Mouse (Mus musculus): ENCODE measurements around the gene Rnf208. TPM values are rescaled to one million over a fixed set of nuclear protein-coding genes. Genes with fewer than 3 reads are reported as not detected.
A peak's percentile ranks its signal among the peaks of the same experiment; 100 is the strongest.

Rnf208 gene
- total and polyA plus RNA-seq, 2 experiments, result 0.48 TPM; not detected in 1

GRCm38 (mm10) chr2:25225811-25226379 lies 16.2 kb upstream of the Rnf208 start:
- 83% methylated on average over 8 of the region's 8 CpGs for WGBS
- no peak for DNase-seq (ENCODE audit: extremely low read depth, low read depth, low spot score)
- no peaks in the 10 kb centered on the region; the same call in 1 of the 2 replicates for H3K36me3 ChIP-seq (ENCODE audit: control insufficient read depth, insufficient read depth, low read length)
- H3K27me3 ChIP-seq (ENCODE audit: control insufficient read depth, insufficient read depth, low read length), result no peaks in the 10 kb centered on the region
- H3K9ac ChIP-seq (ENCODE audit: low read depth, low read length), result no peak overlapping the region
- TF ChIP-seq CTCF (IDR thresholded peaks at IDR 0.05; ENCODE audit: low read depth, low read length) (no peak), POLR2A (IDR thresholded peaks at IDR 0.05; ENCODE audit: extremely low read depth, insufficient read depth, low read length) (no peak)
- H3K4me1 ChIP-seq (ENCODE audit: control insufficient read depth, insufficient read depth, low read length), result no peaks in the 10 kb centered on the region
- peak overlapping the region; percentile 59 for H3K27ac ChIP-seq (replicated peaks; ENCODE audit: insufficient read depth, low read depth, low read length)
- H3K4me3 ChIP-seq (ENCODE audit: insufficient read depth, low read depth, low read length), result no peak overlapping the region
- no peaks in the 10 kb centered on the region; the same call in 1 of the 2 replicates for H3K79me2 ChIP-seq (ENCODE audit: control insufficient read depth, insufficient read depth, low read length)

- Histone ChIP-seq H3K36me3 (ENCODE audit: control insufficient read depth, insufficient read depth, low read length) (no peaks in the 10 kb centered on the region; the same call in 1 of the 2 replicates), H3K4me3 (ENCODE audit: insufficient read depth, low read depth, low read length) (no peak overlapping the region), H3K79me2 (ENCODE audit: control insufficient read depth, insufficient read depth, low read length) (no peaks in the 10 kb centered on the region; the same call in 1 of the 2 replicates), H3K27me3 (ENCODE audit: control insufficient read depth, insufficient read depth, low read length) (no peaks in the 10 kb centered on the region), H3K4me1 (ENCODE audit: control insufficient read depth, insufficient read depth, low read length) (no peaks in the 10 kb centered on the region), H3K27ac (replicated peaks; ENCODE audit: insufficient read depth, low read depth, low read length) (no peak overlapping the region), H3K9ac (ENCODE audit: low read depth, low read length) (no peak overlapping the region)
- 90% methylated on average over 5 of the region's 5 CpGs for WGBS
- TF ChIP-seq CTCF (IDR thresholded peaks at IDR 0.05; ENCODE audit: low read depth, low read length), result no peak
- TF ChIP-seq POLR2A (IDR thresholded peaks at IDR 0.05; ENCODE audit: extremely low read depth, insufficient read depth, low read length), result no peak
- DNase-seq (ENCODE audit: extremely low read depth, low read depth, low spot score), result no peak
Measured at GRCm38 (mm10) chr2:25226864-25227263, 15.2 kb upstream of the Rnf208 start.

- no peaks in the 10 kb centered on the region; the same call in 1 of the 2 replicates for H3K79me2 ChIP-seq (ENCODE audit: control insufficient read depth, insufficient read depth, low read length)
- H3K4me1 ChIP-seq (ENCODE audit: control insufficient read depth, insufficient read depth, low read length), result no peaks in the 10 kb centered on the region
- WGBS, result 95% methylated on average over 4 of the region's 4 CpGs
- no peak for DNase-seq (ENCODE audit: extremely low read depth, low read depth, low spot score)
- TF ChIP-seq POLR2A (IDR thresholded peaks at IDR 0.05; ENCODE audit: extremely low read depth, insufficient read depth, low read length) (no peak), CTCF (IDR thresholded peaks at IDR 0.05; ENCODE audit: low read depth, low read length) (no peak)
- H3K27ac ChIP-seq (replicated peaks; ENCODE audit: insufficient read depth, low read depth, low read length), result no peak overlapping the region
- no peak overlapping the region for H3K9ac ChIP-seq (ENCODE audit: low read depth, low read length)
- H3K27me3 ChIP-seq (ENCODE audit: control insufficient read depth, insufficient read depth, low read length), result no peaks in the 10 kb centered on the region
- H3K36me3 ChIP-seq (ENCODE audit: control insufficient read depth, insufficient read depth, low read length), result no peaks in the 10 kb centered on the region; the same call in 1 of the 2 replicates
- no peak overlapping the region for H3K4me3 ChIP-seq (ENCODE audit: insufficient read depth, low read depth, low read length)
Measured at GRCm38 (mm10) chr2:25227406-25227805, 14.6 kb upstream of the Rnf208 start.

- peak; percentile 77 for DNase-seq (ENCODE audit: extremely low read depth, low read depth, low spot score)
- H3K79me2 ChIP-seq (ENCODE audit: control insufficient read depth, insufficient read depth, low read length), result no peaks in the 10 kb centered on the region; the same call in 1 of the 2 replicates
- no peaks in the 10 kb centered on the region for H3K27me3 ChIP-seq (ENCODE audit: control insufficient read depth, insufficient read depth, low read length)
- no peak overlapping the region for H3K27ac ChIP-seq (replicated peaks; ENCODE audit: insufficient read depth, low read depth, low read length)
- WGBS, result 0% methylated on average over 7 of the region's 7 CpGs
- H3K9ac ChIP-seq (ENCODE audit: low read depth, low read length), result no peak overlapping the region
- TF ChIP-seq CTCF (IDR thresholded peaks at IDR 0.05; ENCODE audit: low read depth, low read length), result peak; percentile 99
- TF ChIP-seq POLR2A (IDR thresholded peaks at IDR 0.05; ENCODE audit: extremely low read depth, insufficient read depth, low read length), result no peak
- no peaks in the 10 kb centered on the region for H3K4me1 ChIP-seq (ENCODE audit: control insufficient read depth, insufficient read depth, low read length)
- no peaks in the 10 kb centered on the region for H3K36me3 ChIP-seq (ENCODE audit: control insufficient read depth, insufficient read depth, low read length)
- H3K4me3 ChIP-seq (ENCODE audit: insufficient read depth, low read depth, low read length), result no peak overlapping the region; the same call in 1 of the 2 replicates
Measured at GRCm38 (mm10) chr2:25228431-25228889, 13.6 kb upstream of the Rnf208 start.

- no peak overlapping the region for H3K9ac ChIP-seq (ENCODE audit: low read depth, low read length)
- 74% methylated on average over 6 of the region's 6 CpGs for WGBS
Measured at GRCm38 (mm10) chr2:25228995-25229530, 13.0 kb upstream of the Rnf208 start.

GRCm38 (mm10) chr2:25229582-25229981 lies 12.5 kb upstream of the Rnf208 start:
- TF ChIP-seq POLR2A (IDR thresholded peaks at IDR 0.05; ENCODE audit: extremely low read depth, insufficient read depth, low read length) (no peak), CTCF (IDR thresholded peaks at IDR 0.05; ENCODE audit: low read depth, low read length) (no peak)
- no peaks in the 10 kb centered on the region for H3K79me2 ChIP-seq (ENCODE audit: control insufficient read depth, insufficient read depth, low read length)
- no peaks in the 10 kb centered on the region for H3K4me1 ChIP-seq (ENCODE audit: control insufficient read depth, insufficient read depth, low read length)
- H3K36me3 ChIP-seq (ENCODE audit: control insufficient read depth, insufficient read depth, low read length), result no peaks in the 10 kb centered on the region
- H3K27ac ChIP-seq (replicated peaks; ENCODE audit: insufficient read depth, low read depth, low read length), result no peak overlapping the region
- no peaks in the 10 kb centered on the region for H3K27me3 ChIP-seq (ENCODE audit: control insufficient read depth, insufficient read depth, low read length)
- no peak overlapping the region for H3K4me3 ChIP-seq (ENCODE audit: insufficient read depth, low read depth, low read length)
- H3K9ac ChIP-seq (ENCODE audit: low read depth, low read length), result no peak overlapping the region
- DNase-seq (ENCODE audit: extremely low read depth, low read depth, low spot score), result no peak
- 90% methylated on average over 5 of the region's 5 CpGs for WGBS

More at GRCm38 (mm10) chr2:25228995-25229530, 13.0 kb upstream of the Rnf208 start:
- TF ChIP-seq CTCF (IDR thresholded peaks at IDR 0.05; ENCODE audit: low read depth, low read length) (no peak), POLR2A (IDR thresholded peaks at IDR 0.05; ENCODE audit: extremely low read depth, insufficient read depth, low read length) (no peak)
- Histone ChIP-seq H3K4me3 (ENCODE audit: insufficient read depth, low read depth, low read length) (no peak overlapping the region), H3K4me1 (ENCODE audit: control insufficient read depth, insufficient read depth, low read length) (no peaks in the 10 kb centered on the region), H3K27ac (replicated peaks; ENCODE audit: insufficient read depth, low read depth, low read length) (no peak overlapping the region), H3K27me3 (ENCODE audit: control insufficient read depth, insufficient read depth, low read length) (no peaks in the 10 kb centered on the region), H3K36me3 (ENCODE audit: control insufficient read depth, insufficient read depth, low read length) (no peaks in the 10 kb centered on the region), H3K79me2 (ENCODE audit: control insufficient read depth, insufficient read depth, low read length) (no peaks in the 10 kb centered on the region)
- DNase-seq (ENCODE audit: extremely low read depth, low read depth, low spot score), result no peak

Measured in liver, adult 2 months (tissue).